Mouse (Mus musculus): ENCODE results near the gene Tmem200b.
A peak's percentile ranks its signal among the peaks of the same experiment; 100 is the strongest.

Tmem200b gene

DNA sequence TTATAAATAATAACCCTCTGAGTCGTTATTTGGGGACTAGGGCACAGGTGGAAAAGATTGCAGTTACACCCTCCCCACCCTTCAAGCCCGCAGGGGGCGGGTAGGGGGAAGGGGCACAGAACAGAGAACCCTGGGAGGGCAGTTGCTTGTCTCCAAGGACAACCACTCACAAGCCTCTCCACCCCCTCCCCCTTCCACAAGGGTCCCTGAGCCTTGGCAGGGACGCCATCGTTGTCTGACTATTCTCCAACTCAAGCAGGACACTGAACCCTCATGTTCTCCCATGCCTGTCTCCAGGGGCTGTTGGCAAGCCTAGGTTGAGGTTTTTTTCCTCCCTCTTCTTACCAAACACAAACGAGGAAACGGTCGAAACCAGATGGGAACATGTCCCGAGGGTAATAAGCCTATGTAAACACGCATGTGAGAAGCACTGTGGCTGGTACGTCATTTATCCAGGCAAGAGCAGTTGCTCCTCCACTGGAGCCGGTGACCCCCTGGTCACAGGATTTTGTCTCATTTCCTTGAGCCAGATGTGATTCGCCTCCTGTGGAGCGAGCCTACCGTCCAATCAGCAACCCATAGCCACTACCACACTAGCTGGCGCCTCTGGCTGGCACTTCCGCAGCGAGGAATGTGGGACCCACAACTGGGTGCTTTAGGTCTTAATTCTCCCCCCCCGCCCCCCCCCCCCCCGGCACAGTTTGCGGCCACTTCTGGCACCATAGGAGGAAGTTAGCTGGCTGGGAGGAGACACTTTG lies 11.2 kb upstream of the Tmem200b start:
- no peak for DNase-seq (ENCODE audit: low spot score)

DNA sequence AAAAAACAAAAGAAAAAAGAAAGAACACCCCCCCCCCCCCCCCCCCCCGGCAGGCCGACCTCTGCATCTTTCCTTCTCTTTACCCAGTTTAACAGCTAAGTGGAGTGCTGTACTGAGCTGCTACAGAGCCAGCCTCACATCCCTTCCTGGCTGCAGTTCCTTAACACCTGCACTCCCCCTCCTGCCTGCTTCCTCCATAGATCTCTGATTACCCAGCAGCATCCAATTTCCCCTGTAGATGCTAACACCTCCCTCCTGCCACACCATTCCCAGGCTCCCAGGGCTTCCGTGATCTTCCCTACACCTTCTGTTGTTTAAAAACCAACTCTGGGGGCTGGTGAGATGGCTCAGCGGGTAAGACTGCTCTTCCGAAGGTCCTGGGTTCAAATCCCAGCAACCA lies 10.1 kb upstream of the Tmem200b start:
- DNase-seq (ENCODE audit: low spot score), result no peak

- no peak for DNase-seq (ENCODE audit: low spot score)
Measured at GRCm38 (mm10) chr4:131913526-131913925, 8.0 kb upstream of the Tmem200b start.

DNA sequence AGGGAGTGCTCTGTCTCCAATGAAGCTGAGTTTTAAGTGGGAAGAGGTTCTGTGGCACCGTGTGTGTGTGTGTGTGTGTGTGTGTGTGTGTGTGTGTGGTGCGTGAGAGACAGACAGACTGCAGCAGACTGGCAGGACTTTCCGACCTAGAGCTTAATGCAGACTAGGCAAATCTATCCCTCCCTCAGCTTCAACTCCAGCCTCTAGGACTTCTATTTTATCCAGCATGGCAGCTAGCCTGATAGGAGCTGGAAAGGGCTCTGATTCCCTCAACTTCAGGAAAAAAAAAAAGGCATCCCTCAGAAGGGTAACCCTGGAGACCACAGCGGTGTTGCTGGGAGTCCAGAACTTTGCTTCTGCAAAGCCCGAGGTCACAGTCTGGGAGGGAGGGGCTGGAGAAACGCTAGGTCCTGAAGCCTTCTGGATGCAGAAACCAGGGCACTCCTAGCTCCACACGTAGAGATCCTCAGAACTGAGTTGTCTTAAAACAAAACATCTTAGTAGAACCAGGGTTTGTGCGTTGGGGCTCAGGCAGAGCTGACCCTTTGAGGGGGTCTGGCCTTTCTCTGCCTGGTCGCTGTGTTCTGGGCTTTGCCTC lies 7.4 kb upstream of the Tmem200b start:
- DNase-seq (ENCODE audit: low spot score), result no peak

DNA sequence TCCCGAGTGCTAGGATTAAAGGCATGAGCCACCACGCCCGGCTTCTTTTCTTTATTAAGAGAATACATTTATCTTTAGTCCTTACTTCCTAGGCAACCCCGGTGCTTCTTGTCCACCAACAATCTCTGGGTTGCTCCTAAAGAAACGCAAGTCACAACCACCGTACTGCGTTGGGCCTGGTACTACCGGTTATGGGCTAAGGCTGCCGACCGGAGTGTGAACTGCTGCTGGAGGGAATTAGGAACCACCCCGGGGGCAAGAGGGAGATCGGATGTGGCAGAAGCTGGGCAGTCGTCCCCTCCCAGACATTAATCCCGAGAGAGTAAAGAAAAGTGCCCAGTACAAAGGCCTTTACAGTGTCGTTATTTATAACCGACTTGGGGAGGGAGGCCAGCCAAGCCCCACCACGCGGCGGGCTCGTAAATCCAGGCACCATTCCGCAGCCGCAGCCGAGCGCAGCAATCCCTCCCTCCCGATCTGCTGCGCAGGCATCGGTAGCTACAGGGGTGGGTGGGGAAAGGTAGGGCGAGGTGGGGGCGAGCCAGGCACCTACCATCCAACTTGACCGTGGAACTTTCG lies 6.6 kb upstream of the Tmem200b start:
- DNase-seq (ENCODE audit: low spot score), result no peak

GRCm38 (mm10) chr4:131915821-131916328 lies 5.7 kb upstream of the Tmem200b start:
- no peak for DNase-seq (ENCODE audit: low spot score)

DNA sequence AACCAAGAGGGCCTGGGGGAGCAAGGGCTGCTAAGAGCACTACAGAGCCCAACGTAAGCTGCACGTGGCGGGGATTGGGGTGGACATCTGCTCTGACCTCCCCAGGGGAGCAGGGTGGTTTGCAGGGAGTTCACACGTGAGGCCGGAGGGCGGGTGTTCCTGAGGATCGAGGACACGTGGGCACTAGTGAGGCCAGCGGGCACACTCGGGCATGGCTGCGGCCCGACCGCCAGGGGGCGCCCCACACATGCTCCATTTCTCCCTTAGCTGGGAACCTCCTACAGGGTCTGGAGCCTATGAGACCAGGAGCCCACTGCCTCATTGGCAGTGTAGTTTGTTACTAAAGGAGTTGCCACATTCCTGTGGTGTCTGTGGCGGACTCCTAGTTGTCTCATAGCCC lies 5.1 kb upstream of the Tmem200b start:
- DNase-seq (ENCODE audit: low spot score), result peak; percentile 63

DNA sequence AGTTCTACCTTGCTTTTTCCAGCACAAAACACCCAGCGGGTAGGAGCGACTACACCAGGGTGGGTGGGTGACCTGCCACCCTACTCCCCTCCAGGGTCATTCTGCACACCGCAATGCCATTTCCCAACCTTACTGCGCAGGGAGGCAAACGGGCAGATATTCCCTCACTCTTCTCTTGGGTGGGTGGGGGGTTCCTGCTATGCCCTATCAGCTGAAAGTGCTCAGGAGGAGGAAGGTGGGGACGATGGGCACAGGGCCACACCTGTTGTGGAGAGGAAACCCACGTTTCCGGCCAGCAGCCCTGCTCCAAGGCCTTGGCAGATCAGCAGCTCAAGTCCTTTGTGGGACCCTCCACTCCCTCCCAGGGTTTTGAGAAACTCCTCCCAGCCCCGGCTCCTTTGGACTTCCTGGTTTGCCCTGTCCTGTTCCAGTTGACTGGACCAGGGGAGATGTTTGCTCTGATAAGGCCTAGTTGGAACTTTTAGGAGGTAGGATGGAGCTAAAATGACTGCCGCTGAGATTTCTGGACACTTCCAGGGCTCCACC lies 4.5 kb upstream of the Tmem200b start:
- no peak for DNase-seq (ENCODE audit: low spot score)

DNA sequence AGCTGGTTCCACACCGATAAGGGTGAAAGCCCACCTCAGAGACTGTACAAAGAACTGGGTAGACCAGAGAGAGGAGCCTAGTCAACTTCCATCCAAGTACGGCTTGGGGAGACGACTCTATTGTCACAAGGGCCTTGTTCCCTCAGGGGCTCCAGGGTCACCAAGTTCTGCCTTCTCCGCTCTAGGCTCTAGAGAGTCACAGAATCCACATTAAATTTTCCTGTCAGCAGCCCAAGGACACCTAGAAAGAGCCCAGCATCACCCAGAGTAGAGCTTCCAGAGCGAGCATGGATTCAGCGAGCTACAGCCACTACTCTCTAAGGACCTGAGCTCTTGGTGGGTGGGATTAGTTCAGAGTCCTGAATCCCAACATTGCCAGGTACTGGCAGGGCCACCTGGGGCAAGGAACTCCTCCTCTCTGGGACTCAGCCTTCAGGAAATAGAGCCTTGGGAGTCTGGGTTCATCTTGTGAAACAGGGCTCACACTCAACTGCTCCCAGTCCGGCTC lies 3.5 kb upstream of the Tmem200b start:
- DNase-seq (ENCODE audit: low spot score), result no peak

GRCm38 (mm10) chr4:131918711-131919500 lies 2.7 kb upstream of the Tmem200b start:
- DNase-seq (ENCODE audit: low spot score), result no peak

DNA sequence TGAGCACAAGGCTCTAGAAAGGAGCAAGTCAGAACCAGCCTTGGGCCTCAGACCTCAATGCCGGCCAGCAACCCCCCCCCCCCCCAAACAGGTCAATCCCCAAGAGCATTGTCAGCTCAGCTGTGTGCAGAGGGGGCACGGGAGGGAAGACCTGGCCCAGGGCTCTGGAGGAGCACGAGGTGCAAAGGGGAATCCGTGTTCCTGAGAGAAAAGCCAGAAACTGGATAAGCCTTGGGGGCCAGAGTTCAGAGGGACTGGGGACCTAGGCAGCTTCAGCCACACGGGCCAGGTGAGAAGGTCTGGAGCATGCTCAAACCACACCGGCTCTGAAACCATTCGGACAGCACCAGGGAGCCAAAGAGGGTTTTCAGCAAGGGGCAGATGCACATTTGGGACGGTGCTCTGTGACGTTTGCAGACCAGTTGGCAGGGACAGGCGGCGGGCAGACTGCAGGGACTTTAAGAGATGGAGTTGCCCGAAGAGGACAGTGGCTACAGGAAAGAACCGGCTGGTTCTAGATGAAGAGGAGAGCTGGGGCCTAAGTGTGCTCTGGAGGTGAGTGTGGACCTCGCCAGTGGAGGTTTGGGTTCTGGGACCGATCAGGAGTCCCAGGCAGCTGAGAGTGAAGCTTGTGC lies 1.9 kb upstream of the Tmem200b start:
- no peak for DNase-seq (ENCODE audit: low spot score)

DNA sequence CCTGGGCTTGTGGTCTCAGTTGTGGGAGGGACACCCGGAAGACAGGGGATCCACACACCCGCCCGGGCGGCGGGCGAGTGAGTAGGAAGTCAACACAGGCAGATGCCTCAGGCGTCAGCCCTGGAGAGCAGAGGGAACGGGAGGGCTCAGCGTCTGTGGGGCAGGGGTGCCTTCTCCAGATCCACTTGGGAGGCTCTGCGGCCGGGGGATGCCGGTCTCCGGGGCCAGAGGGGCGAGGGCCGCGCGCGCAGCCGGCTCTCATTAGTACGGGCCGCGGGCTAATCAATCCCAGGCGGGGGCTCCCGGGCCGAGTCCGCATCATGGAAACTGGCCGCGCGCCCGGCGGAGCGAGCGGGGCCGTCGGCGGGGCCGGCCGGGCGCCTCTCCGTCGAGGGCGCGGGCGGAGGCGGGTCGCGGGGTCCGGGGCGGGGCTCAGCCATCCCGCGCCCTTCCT lies 1.4 kb upstream of the Tmem200b start:
- no peak for DNase-seq (ENCODE audit: low spot score)

DNA sequence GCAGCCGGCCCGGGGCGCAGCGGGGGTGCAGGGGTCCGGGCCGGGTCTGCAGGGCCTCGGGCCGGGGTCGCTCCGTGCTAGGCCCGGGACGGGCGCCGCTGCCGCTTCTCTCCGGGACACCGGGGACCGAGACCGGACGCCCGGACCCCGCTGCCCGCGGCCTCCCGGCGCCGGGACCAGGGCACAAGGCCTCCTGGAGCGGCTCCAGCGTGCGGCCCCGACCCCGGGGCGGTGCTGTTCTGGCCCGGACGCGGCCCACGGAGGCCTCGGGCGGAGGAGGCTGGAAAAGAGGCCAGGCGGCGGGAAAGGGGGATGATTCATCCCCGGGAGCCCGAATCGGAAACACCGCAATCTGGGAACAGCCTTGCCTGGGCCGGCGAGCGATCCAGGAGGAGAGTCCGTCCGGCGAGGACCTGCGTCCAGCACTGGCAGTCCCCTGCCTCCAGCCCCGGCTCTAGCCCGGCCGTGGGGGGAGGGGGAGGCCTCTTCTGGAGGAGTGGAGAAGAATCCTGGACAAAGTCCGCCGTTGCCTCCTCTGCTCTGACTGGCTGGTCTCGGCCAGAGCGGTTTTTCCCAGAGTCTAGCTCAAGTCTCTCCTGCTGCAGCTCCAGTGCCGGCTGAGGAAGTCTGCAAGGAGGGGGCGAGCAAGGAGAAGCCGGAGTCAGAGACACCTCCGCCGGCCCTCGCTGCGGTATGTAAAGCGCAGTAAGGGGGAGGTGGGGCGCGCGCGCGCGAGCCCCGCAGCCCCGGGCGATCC lies 798 bp upstream of the Tmem200b start:
- DNase-seq (ENCODE audit: low spot score), result peak; percentile 25

- no peak for DNase-seq (ENCODE audit: low spot score)
Measured at GRCm38 (mm10) chr4:131922404-131922803, 833 bp downstream of the Tmem200b start.

GRCm38 (mm10) chr4:131924096-131924810 lies 2.7 kb downstream of the Tmem200b start:
- DNase-seq (ENCODE audit: low spot score), result no peak

GRCm38 (mm10) chr4:131929146-131929545 lies 7.6 kb downstream of the Tmem200b start:
- DNase-seq (ENCODE audit: low spot score), result no peak

DNA sequence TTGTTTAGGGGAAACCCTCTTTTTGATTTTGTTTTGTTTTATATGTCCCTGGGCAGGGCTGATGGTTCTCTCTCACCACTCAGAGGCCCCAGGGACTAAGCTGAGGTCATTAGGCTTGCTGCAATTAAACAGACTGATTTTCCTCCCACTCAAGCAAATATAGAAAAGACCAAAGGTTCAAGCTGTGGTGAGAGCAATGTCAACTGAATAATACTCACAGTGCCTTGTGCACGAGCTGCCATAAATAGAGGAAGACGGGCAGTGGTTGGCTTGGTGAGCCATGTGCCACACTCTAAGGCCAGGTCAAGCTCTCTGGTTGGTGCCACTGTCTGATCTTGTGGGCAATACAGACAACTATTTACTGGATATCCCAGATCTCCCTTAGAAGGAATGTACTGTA lies 17.9 kb downstream of the Tmem200b start:
- DNase-seq (ENCODE audit: low spot score), result no peak

- no peak for DNase-seq (ENCODE audit: low spot score)
Measured at GRCm38 (mm10) chr4:131940846-131941245, 19.3 kb downstream of the Tmem200b start.

- DNase-seq (ENCODE audit: low spot score), result no peak
Measured at GRCm38 (mm10) chr4:131947848-131948247, 26.3 kb downstream of the Tmem200b start.

DNA sequence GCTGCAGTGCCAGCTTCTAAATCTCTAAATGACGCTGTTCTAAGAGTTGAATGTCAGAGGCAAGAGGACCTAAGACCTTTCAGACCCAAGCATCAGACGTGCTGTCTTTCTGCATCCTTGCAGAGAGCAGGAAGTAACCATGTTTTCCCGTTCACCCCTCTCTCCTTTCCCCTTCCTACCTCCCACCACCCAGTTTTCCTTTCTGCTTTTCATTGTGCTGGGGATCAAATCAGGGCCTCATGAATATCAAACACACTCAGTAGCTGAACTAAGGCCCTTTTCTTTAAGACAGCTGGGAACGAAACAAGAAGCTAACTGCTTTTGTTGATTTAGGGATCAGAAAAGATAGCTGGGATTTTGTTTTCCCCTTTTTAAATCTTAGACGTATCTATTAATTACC lies 28.3 kb downstream of the Tmem200b start:
- DNase-seq (ENCODE audit: low spot score), result no peak

Data from spleen, adult 12 weeks (tissue).